Mouse (Mus musculus) kidney, adult 2 months (tissue): ENCODE data around the gene Slc22a23.
"Not testable (repeated sequence)": the region's sequence is repeated elsewhere in the genome, so short reads cannot be mapped to it uniquely, and the experiment has no call there.

Source experiments
- CTCF ChIP-seq: fragments of 200-500 bp; conservative IDR thresholded peaks from 2 replicates; pipeline ENCODE4 v1.5.1; 2011; ENCODE audit warnings: low read depth, mild to moderate bottlenecking, control low read depth, low read length, moderate library complexity, mixed read lengths; ENCODE audit not compliant: insufficient read depth, insufficient read length
- POLR2A ChIP-seq: fragments of 200-500 bp; IDR thresholded peaks from one replicate; pipeline ENCODE4 v1.6.1; 2011; ENCODE audit warnings: low read depth, low read length, control low read depth

DNA sequence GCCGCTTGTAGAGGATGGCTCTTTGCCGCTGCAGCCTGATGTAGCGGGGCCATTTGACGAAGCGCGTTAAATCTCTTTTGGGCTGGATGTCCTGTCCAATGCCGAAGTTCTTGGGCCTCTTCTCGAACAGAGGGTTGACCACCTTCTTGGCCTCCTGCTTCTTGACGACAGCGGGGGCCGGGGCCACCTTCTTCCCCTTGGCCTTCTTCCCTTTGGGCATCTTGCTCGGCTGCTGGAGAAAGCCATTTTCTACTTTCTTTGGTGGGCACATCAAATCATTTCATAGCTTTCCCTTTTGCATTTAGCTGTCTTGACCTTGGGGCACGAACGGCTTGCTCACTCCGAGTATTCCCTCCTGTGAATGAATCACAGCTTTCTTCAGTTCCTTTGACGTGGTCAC, 49.3 kb upstream of the Slc22a23 start:
- not testable (repeated sequence) for TF ChIP-seq CTCF, POLR2A
